Mouse (Mus musculus) A20 (cell line): ENCODE measurements around the gene Xxylt1.

Experiments used
- DNase-seq: peaks from one replicate; pipeline ENCODE4 v3.0.0-alpha.2; 2011; ENCODE audit warnings: low read depth, low spot score

Xxylt1 gene

DNA sequence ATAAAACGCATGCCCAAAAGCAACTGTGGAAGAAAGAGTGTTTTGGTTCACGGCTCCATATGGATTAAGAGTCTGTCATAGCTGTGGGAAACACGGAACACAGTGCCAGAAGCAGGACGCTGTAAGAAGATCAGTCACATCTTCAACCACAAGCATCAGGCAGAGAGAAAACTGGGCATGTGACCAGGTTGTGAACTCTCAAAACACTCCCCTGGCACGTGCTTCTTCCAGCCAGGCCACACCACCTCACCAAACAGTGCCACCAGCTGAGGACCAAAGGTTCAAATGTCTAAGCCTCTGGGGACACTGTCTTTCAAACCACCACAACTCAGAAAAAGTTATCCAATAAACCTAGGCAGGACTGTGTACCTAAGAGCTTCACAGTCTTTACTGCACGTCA is 93.0 kb downstream of the Xxylt1 start:
- DNase-seq: no peak

DNA sequence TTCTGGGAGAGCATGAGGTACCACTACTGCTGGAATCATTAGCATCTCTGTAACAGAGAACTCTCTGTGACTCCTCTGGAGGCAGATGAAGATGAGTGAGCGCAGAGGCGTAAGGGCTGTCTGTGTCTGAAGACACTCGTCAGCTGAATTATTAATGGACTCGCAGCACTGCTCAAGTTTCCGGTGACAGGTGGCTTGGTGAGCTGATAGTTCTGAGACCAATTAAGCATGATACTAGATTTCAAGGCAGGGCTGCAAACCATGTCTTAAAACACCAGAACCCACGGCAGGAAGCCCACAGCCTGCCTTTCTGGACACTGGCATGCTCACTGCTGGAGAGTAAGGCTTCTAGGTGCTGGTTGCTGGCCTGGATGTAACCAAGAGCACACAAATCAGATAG is 93.5 kb downstream of the Xxylt1 start:
- no peak for DNase-seq

DNA sequence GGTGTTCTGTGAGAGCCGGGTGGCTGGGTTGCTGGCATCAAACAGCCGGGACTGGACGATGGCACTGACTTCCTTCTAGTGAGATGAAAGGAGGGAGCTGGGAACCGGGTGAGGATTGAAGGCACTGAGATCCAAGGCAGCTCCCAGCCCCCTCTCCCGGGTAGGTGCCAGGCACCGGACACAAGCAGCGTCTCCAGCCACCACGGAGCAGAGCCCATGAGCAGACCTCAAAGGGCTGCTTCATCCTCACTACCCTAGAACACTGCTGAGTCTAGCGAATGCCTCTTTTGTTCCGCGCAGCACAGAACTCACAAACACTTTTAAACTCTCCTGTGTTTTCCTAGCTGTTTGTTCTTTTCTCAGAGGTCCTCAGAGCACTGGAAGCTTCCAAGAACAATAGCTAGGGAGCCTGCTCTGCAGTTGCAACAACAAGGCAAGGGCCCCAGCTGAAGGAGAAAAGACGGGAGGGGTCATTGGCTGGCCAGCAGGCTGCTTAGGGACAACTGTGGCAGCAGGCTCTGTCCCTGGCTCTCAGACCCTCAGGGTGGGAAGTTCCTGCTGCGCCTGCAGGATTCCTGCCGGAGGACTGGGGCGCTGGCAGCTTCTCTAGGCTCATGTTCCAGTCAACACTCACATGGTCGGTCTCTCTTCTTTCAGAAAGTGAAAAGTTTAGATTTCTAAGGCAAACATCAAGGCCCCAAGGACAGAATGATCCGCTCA is 96.2 kb downstream of the Xxylt1 start:
- DNase-seq: no peak

DNA sequence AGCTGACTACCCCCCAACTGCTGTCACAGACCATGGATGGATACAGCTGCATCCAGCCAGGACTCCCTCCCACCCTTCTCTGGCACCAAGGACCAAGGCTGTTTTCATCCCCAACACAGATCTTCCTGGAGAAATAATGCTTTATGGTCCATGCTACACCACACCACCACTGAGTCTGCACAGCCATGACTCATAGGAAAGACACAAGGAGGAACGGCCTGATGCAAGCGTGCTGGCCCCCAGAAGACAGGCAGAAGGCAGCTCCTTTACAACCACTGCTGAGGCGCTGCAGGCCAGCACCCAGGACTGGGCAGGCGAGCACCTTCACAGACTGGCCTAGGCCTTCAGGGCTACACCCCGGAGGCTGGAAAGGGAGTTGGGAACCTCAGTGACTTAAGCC is 97.1 kb downstream of the Xxylt1 start:
- DNase-seq: no peak

- DNase-seq: no peak
These were observed 97.5 kb downstream of the Xxylt1 start for GRCm38 (mm10) chr16:30983699-30984098.

DNA sequence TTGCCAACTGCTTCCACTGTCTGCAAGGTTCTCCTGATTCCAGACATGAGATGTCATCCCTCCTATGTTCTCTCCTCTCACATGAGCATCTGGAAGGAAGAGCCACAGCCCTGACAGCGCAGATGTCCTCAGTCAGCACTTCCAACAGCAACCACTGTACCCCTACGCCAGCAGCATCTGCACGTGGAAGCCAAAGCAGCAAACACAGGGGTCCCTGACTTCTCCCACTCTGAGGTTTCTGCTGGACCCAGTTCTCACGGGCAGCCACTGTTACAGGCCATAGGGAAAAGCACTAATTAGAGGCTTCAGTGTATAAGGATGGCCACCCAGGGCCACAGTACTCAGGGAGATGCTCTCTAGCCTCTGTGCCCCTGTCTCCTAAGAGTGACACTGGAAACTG is 98.0 kb downstream of the Xxylt1 start:
- no peak for DNase-seq

DNA sequence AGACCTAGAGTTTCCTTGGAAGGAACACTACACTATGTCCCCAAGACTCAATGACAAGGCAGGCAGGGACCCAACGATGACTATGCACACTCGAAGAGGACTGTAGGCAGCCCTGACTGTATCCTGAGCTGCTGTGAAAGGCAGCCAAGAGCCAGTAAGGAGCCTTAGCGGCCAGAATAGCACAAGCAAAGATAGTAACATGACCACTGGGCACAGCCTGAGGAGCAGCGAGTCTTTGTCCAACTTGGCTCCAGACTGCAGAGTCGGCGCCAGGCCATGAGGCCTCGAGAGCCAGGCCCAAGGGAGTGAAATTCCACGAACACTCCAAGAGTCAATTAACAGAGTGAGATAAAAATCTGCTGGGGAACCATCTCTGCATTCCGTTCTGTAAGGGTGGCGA is 99.9 kb downstream of the Xxylt1 start:
- DNase-seq: no peak

DNA sequence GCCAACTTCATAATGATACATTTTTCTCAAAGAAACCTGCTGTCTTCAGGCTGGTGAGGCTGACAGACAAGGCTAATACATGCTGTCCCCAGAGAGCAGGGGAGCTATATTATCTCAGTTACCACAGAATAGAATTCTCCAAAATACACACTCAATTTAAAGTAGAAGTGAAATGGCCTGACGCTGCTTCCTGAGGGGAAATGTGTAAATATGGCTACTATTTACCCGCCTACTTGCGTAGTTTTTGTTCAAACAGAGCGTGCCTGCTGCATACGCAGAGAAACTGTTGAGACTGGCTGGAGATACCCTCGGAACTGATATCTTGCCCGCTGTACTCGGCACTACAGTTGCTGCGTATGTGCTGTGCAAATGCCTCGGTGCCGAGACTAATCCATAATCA is 101.3 kb downstream of the Xxylt1 start:
- no peak for DNase-seq

DNA sequence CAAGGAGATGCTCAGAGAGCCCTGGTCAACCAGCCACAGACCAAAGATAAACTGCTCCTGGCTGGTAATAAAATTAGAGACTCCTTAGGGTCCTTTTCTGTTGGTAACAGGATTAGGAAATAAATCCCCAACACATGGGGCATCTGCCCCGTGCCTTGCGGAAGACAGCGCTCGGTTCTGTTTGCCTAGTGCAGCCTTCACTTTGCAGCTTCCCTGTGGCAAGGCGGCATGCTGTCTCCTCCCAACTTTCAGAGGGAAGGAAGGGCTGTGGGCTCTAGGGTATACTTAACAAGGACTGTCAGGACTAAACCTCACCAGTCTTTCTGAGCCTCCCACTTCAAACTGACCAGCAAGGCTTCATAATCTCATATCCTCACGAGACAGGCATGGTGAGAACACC is 103.5 kb downstream of the Xxylt1 start:
- DNase-seq: no peak

DNA sequence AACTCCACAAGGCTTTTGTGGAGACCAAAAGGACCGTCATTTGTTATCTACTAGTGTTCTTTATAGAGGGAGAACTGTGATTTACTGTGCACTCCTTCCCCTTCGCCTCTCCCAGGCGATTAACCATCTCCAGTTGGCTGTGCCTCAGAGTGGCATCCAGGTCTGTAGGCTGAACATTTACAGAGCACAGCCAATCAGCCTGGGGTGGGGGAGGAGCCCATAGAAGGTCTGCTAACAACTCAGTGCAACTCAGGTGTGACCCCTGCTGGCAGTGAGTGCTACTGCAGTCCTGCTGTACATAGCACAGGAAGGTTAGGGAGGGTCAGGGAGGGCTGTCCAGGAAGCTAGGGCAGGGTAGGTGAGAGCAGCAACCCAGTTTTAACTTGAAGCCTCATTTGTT is 104.0 kb downstream of the Xxylt1 start:
- peak; percentile 92 for DNase-seq

- DNase-seq: peak; percentile 46
These were observed 106.7 kb downstream of the Xxylt1 start for GRCm38 (mm10) chr16:30974549-30974948.

DNA sequence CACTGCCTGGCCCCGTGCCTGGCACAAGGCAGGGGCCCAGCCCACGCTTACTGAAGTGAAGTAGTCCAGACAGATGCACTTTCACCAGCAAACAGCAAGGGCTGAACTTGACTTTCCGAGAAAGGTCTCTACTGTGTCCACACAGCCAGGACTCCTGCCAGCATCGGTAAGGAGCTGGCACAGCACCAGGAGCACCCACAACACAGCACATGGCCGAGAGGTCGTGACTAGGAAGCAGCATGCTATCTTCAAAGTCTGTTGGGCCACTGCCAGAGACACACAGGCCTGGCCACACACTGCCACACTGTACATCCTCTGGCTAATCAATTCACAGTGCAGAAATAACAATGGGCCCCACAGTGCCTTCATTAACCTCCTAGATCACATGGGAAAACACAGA is 107.8 kb downstream of the Xxylt1 start:
- no peak for DNase-seq

DNA sequence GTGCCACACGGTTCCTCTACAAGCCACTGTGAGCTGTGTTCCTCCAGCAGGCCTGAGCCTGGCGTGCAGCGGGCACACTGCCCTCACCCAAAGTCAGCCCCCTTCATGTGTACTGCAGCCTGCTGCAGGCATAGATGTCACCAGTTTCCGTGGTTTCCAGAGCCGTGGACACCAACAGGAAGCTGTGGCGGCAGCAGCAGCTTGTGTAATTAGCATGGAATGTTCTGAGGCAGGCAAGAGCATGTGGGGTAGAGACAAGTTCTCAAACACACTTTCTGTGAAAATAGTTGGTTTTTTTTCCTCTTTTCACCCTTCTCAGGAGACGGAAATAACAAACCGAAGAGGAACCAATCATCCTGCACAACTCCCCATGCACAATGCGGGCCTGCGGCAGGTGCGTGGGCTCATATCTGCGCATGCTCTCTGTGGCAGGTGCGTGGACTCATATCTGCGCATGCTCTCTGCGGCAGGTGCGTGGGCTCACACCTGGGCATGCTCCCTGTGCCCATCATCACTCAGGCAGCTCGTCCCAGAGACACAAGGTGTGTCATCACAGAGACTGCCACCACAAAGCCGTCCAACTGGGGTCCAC is 109.2 kb downstream of the Xxylt1 start:
- DNase-seq: peak; percentile 31

DNA sequence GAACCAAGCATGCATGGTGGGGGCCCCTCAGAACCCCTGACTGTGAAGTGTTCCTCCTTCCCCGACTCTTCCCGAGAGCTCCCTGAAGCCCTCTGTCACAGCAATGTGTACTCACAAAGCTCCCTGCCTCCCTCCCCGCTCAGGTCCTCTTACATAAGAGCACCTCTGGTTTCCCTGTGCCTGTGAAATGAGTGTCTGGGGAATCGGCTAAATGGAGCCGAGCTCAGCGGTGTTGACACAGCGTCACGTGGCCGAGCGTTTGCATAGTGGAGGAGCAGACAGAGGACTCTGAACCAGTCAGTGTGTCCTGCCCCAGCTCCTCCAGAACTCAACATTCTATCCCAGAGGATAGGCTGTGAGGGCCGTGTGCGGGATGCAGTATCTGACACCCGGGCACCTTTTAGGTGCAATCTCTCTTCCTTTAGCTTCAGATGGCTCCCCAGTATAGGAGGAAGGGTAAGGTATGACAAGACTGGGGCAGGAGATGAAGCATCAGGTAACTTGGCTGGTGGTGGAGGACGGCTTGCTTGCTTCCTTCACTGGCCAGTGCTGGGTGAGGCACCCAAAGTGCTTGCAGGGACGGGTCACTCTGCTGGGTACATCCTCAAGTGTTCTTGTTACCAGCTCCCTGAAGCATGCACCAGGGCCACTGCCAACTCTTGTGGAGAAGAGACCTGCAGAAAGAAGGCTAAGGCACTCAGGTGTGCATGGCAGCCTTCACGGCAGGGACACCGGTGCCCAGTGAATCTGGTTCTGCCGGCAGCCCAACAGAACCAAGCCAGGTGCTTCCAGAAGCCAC is 111.8 kb downstream of the Xxylt1 start:
- no peak for DNase-seq

DNA sequence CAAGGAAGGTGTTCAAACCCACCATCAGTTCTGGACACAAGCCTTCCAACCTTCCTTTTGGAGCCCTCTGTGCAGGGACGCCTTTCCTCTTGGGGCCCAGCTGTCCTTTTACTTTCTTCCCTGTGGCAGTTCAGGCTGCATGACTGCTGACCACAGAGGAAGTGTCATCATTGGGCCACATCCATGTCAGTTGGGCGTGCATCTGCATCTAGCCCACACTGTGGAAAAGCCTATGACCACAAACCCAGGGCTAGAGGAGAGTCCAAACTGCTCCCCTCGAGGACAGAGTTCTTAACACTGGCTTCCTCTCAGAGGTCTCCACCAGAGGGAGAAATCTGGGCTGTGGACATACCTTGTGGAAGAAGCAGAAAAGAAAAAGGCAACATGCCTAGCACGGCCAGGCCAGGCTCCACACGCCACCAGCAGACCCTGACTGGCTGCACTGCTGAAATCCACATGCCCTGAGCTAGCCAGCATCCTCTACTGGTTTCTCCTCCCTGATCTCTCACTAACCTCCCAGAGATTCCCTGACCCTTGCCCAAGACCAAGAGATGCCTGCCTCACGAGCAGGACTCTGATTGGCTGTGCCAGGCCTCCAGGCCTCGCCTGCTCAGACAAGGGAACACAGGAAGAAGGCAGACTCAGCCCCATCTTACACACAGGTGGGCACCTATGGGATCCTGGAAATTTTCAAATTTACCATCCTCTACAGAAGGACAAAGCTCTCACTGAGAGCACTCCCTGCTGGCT is 112.7 kb downstream of the Xxylt1 start:
- DNase-seq: no peak

GRCm38 (mm10) chr16:30966684-30967083 is 114.5 kb downstream of the Xxylt1 start:
- no peak for DNase-seq

GRCm38 (mm10) chr16:30964891-30965290 is 116.3 kb downstream of the Xxylt1 start:
- DNase-seq: no peak

- DNase-seq: no peak
These were observed 116.8 kb downstream of the Xxylt1 start for GRCm38 (mm10) chr16:30964411-30964810.

GRCm38 (mm10) chr16:30962515-30962914 is 118.7 kb downstream of the Xxylt1 start:
- peak; percentile 82 for DNase-seq

GRCm38 (mm10) chr16:30961176-30961575 is 120.1 kb downstream of the Xxylt1 start:
- DNase-seq: no peak

GRCm38 (mm10) chr16:30960266-30960665 is 121.0 kb downstream of the Xxylt1 start:
- DNase-seq: no peak

GRCm38 (mm10) chr16:30959692-30960091 is 121.5 kb downstream of the Xxylt1 start:
- DNase-seq: no peak
